Mouse (Mus musculus): ENCODE results near the gene Nkiras2.

GRCm38 (mm10) chr11:100607121-100607520 is 11.9 kb upstream of the Nkiras2 start:
- TF ChIP-seq CTCF (IDR thresholded peaks at IDR 0.05; ENCODE audit: borderline replicate concordance, insufficient read depth, low read length) (no peak), POLR2A (IDR thresholded peaks at IDR 0.05; ENCODE audit: low read depth, low read length) (no peak)
